Mouse (Mus musculus) neural tube, embryonic 10.5 days (tissue): ENCODE data around the gene Hamp.
A peak's percentile ranks its signal among the peaks of the same experiment; 100 is the strongest.

Experiments
- DNase-seq: peaks from one replicate; pipeline ENCODE4 v3.0.0-alpha.2; 2017; ENCODE audit warnings: low spot score; ENCODE audit errors: extremely low spot score

Gene Hamp

DNA sequence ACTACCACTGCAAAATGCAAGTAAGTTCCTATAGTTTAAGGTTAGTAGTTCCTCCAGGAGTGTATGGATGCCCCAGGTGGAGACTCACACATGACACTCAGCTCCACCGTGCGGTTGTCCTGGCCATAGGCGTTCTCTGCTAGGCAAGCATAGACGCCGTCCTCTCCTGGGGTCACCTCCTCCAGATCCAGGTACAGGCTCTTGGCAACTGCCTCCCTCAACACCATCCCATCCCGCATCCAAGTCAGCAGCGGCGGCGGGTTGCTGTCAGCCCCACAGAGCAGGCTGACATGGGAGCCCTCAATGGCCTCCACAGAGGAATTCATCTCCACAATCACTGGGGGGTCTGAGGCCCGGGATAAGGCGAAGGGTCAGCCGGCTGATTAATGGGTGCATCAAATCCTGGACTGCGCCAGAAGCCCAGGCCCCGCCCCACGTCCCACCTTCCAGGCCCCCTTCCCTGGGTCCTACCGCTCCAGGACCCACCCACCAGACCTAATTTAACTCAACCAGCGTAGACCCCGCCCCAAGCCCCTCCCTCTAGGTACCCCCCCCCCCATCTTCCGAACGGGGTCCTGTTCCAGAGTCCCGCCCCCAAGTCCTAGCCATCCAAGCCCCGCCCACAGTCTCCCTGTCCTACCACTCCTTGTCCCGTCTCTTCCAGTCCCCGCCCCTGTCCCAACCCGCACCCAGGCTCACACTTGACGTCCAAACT, 35.4 kb downstream of the Hamp start:
- peak; percentile 51 for DNase-seq

DNA sequence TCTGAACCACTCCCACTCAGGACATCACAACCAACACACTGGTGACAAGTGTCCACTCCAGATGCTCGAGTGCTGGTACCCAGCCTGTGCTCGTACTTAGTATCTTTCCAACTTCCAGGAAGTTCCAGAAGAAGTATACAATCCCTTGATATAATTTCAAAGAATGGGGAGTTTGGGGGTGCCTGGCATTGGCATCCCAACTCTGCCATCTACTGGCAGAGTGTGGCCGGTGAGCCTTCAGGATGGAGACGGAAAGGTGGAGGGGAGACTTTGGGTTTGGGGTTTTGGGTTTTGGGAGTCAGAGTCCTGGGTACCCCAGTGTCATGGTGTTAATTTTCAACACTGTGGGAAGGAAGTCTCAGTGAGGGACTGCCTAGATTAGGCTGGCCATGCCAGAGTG, 39.8 kb downstream of the Hamp start:
- no peak for DNase-seq

- DNase-seq: no peak
These were observed 48.6 kb downstream of the Hamp start for GRCm38 (mm10) chr7:30895217-30895616.

DNA sequence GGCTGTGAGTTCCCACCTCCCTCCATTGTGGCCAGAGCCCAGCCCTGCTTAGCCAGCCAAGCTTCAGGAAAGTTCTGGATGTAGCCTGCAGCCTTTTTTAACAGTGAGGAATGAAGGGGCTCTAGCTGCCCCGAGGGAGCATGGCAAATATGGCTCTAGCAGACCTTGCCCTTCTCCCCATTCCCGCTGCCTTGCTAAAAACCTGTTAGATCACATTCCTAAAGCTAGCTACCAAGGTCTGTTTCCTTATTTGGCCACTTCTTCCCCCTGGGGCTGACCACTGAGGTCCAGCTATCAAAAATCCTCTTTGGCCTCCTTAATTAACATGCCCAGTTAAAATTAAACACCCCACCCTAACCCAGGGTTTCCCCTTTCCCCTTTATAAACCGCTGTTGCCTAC, 51.3 kb downstream of the Hamp start:
- DNase-seq: no peak
